Mouse (Mus musculus) ES-E14 (cell line): Measurements from ENCODE around the gene Pwp2.
"Not testable (repeated sequence)": the region's sequence is repeated elsewhere in the genome, so short reads cannot be mapped to it uniquely, and the experiment has no call there.

Experiments used
- CHD2 ChIP-seq: IDR thresholded peaks from 2 replicates; pipeline ENCODE4 v1.6.1; 2014; ENCODE audit warnings: mild to moderate bottlenecking, low read depth, low read length, inconsistent platforms
- HCFC1 ChIP-seq: IDR thresholded peaks from 2 replicates; pipeline ENCODE4 v1.6.1; 2012; ENCODE audit warnings: low read length, inconsistent platforms, borderline replicate concordance; ENCODE audit not compliant: insufficient read depth

DNA sequence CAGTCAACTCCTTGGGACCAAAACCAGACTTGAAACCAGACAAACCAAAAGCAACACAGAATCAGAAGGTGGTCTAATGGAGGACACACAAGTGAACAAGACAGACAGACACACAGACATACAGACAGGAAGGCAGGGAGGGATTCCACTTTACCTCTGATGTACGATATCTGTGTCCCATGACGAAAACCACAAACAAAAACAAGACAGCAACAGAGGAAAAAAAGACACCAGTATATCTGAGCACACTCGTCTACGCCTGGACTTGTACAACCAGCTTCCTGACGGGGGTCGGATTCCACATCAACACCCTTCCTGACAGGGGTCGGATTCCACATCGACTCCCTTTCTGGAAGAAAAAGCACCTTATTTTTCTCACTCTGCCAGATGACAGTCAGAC, 59.9 kb downstream of the Pwp2 start:
- not testable (repeated sequence) for TF ChIP-seq HCFC1, CHD2
